Mouse (Mus musculus) ES-E14 (cell line): ENCODE measurements at regions not wholly inside any gene's neighbourhood (a gene's known extent, or its start where the extent isn't known, plus 50 kb on each side); places are given as distances from the start of the nearest gene placed in this dataset.

Source experiments
- DNase-seq: peaks from one replicate; pipeline ENCODE4 v3.0.0-alpha.2; 2013; ENCODE audit warnings: low read depth, low spot score
- H3K27ac ChIP-seq: 2 replicates; pipeline ENCODE4 v1.5.1; 2012; ENCODE audit warnings: low read depth, mild to moderate bottlenecking, low read length, moderate library complexity, mixed read lengths; ENCODE audit not compliant: poor library complexity, insufficient read depth, severe bottlenecking
- H3K36me3 ChIP-seq: 2 replicates; pipeline ENCODE4 v1.6.1; 2012; ENCODE audit warnings: mild to moderate bottlenecking, low read length, moderate library complexity, mixed read lengths; ENCODE audit not compliant: control insufficient read depth, poor library complexity, insufficient read depth, severe bottlenecking
- H3K4me1 ChIP-seq, 2 experiments: fragments of 150-350 bp in 1 of 2; sonication (generic) in 1 of 2; 2 replicates each; pipeline ENCODE4 v1.6.1; 2012; ENCODE audit warnings: low read length in 2 of 2, mild to moderate bottlenecking in 1 of 2, mixed read lengths in 1 of 2; ENCODE audit not compliant: control insufficient read depth in 2 of 2, insufficient read depth in 2 of 2, poor library complexity in 1 of 2
- H3K4me3 ChIP-seq, 2 experiments: fragments of 150-350 bp in 1 of 2; sonication (generic) in 1 of 2; 2 replicates each; pipeline ENCODE4 v1.5.1; 2012; ENCODE audit warnings: low read length in 2 of 2, low read depth in 1 of 2, mild to moderate bottlenecking in 1 of 2, mixed read lengths in 1 of 2; ENCODE audit not compliant: insufficient read depth in 1 of 2, poor library complexity in 1 of 2, severe bottlenecking in 1 of 2
- H3K9ac ChIP-seq: 2 replicates; pipeline ENCODE4 v1.6.1; 2012; ENCODE audit warnings: low read depth, mild to moderate bottlenecking, low read length, mixed read lengths; ENCODE audit not compliant: poor library complexity, insufficient read depth, severe bottlenecking
- H3K9me3 ChIP-seq: fragments of 150-350 bp; sonication (generic); 2 replicates; pipeline ENCODE4 v1.6.1; 2012; ENCODE audit warnings: low read depth, mild to moderate bottlenecking, low read length; ENCODE audit not compliant: control insufficient read depth, insufficient read depth
- CHD2 ChIP-seq: IDR thresholded peaks from 2 replicates; pipeline ENCODE4 v1.6.1; 2014; ENCODE audit warnings: mild to moderate bottlenecking, low read depth, low read length, inconsistent platforms
- HCFC1 ChIP-seq: IDR thresholded peaks from 2 replicates; pipeline ENCODE4 v1.6.1; 2012; ENCODE audit warnings: low read length, inconsistent platforms, borderline replicate concordance; ENCODE audit not compliant: insufficient read depth
- MAFK ChIP-seq: IDR thresholded peaks from 2 replicates; pipeline ENCODE4 v1.6.1; 2014; ENCODE audit warnings: mild to moderate bottlenecking, low read depth, low read length, inconsistent platforms; ENCODE audit not compliant: insufficient read depth
- ZC3H11A ChIP-seq: IDR thresholded peaks from 2 replicates; pipeline ENCODE4 v1.6.1; 2012; ENCODE audit warnings: low read depth, mild to moderate bottlenecking, inconsistent platforms, low read length, borderline replicate concordance
- ZNF384 ChIP-seq: IDR thresholded peaks from 2 replicates; pipeline ENCODE4 v1.6.1; 2012; ENCODE audit warnings: low read depth, low read length, inconsistent platforms
- in situ Hi-C, 2 experiments: fragments of 600-800 bp; cut with MboI; formaldehyde crosslinking; loops; one replicate each; pipeline ENCODE4 v1.15.1; 2025; ENCODE audit warnings: low sequenced_read_pairs in 2 of 2, inconsistent platforms in 1 of 2; ENCODE audit not compliant: unreplicated experiment in 2 of 2

DNA sequence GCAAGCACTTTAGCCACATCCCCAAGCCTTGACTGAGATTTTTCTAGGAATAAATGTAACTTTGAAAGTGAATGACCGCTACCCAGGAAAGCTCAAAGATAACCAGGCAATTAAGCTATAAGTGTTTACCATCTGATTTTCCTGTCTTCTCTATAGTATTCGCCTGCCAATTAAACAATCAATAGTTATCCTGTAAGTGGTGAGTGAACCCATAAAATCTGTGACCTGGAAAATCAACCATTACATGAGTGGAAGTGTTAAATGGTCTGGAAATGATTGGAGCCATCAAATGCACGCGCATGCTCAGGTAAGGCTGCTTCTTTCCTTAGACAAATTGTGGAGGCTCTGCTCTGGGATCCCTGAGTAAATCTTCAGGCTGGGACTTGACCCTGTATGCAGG lies 170.8 kb upstream of the Cxcr4 start:
- Histone ChIP-seq H3K4me3 (no peak overlapping the region), H3K9me3 (no peaks in the 10 kb centered on the region), H3K36me3 (no peaks in the 10 kb centered on the region), H3K4me1 (no peaks in the 10 kb centered on the region), H3K27ac (no peak overlapping the region), H3K9ac (no peak overlapping the region)
- no peak for TF ChIP-seq HCFC1
- TF ChIP-seq MAFK: no peak
- no peak for TF ChIP-seq ZC3H11A
- no peak for TF ChIP-seq CHD2
- TF ChIP-seq ZNF384: no peak
- no peak for DNase-seq
- in situ Hi-C loops: no loop called here

DNA sequence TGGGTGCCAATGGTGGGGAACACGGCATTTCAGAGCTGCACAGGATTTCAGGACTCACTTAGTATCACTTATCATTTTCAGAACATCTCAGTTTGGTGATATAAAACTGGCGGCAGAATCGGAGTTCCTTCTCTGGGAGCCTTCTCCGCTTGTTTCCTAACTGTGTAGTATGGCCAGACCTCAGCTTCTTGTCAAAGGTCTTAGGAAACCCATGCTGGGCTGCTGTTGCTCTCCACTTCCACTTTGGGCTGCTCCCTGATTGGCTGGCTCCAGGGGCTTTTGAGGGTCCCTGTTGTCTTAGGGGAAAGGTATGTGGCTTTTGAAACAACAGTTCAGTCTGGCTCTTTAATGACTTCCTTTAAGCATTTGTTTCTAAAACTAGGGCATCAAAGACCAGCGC lies 170.0 kb upstream of the Cxcr4 start:
- no peak for TF ChIP-seq ZNF384
- TF ChIP-seq MAFK: no peak
- no peak for TF ChIP-seq ZC3H11A
- TF ChIP-seq HCFC1: no peak
- Histone ChIP-seq H3K36me3 (no peaks in the 10 kb centered on the region), H3K27ac (no peak overlapping the region), H3K9me3 (no peaks in the 10 kb centered on the region), H3K9ac (no peak overlapping the region), H3K4me3 (no peak overlapping the region), H3K4me1 (no peaks in the 10 kb centered on the region)
- DNase-seq: no peak
- in situ Hi-C loops: no loop called here

DNA sequence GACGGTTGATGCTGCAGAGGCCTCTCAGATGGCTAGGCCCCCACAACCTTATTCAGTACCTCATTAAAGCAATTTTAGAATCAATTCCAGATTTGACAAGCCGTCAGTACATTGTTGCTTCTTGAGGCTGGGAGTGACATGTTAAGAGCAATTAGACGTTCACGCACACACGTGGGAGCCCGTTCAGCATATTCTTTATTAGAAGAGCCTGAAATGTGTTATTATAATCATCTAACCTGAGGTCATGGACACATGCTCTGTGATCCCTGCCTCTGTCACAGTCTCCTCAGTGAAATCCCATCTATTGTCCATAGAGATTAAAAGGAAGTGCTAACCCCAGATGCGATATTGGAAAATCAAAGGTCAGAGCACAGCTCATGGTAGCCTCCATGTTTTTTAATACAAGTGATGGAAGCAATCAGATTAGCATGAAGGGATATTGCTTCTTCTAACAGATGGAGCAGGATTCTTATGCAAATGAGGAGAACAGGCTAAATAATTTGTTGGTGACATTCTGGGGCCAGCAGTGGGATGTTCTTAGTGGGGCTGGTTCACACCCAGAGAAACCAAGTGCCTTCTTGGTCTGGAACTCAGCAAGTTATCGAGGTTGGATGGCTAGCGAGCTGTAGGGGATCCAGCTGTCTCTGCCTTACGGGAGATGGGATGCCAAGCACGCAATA lies 166.8 kb upstream of the Cxcr4 start:
- no peak overlapping the region for H3K9ac ChIP-seq
- no peak for DNase-seq
- H3K36me3 ChIP-seq: no peaks in the 10 kb centered on the region
- no peaks in the 10 kb centered on the region for H3K4me1 ChIP-seq
- no peak for TF ChIP-seq HCFC1
- TF ChIP-seq MAFK: no peak
- no peak for TF ChIP-seq CHD2
- no peak for TF ChIP-seq ZNF384
- no peak for TF ChIP-seq ZC3H11A
- no peak overlapping the region for H3K27ac ChIP-seq
- no peak overlapping the region for H3K4me3 ChIP-seq
- no peaks in the 10 kb centered on the region for H3K9me3 ChIP-seq
- in situ Hi-C loops: no loop called here

DNA sequence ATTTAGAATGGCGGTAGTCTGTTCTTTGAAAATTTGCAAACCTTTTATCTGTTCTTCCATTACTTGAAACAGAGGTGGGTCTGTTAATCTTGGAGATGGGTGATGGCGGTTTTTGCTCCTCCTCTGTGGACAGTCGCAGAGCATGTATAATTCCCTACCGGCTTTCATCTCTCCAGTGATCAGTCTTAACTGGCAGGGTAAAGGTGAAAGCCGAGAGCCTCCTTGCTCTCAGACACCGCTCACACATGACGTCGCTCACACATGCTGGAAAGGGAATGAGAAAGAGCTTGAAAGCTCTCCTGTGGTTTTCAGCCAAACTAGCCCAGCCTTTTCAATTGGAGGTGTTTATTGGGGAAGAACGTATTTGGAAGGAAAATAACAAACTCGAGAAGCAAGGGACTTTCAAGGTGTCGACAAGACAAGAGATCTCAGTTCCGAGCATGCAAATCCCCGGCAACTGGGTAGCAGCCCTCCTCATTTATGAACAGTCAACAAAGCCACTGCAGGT lies 166.3 kb upstream of the Cxcr4 start:
- no peak for TF ChIP-seq MAFK
- no peak for TF ChIP-seq CHD2
- TF ChIP-seq ZC3H11A: no peak
- no peak for TF ChIP-seq ZNF384
- no peak for TF ChIP-seq HCFC1
- H3K9ac ChIP-seq: no peak overlapping the region
- H3K4me1 ChIP-seq: no peaks in the 10 kb centered on the region
- H3K9me3 ChIP-seq: no peaks in the 10 kb centered on the region
- no peaks in the 10 kb centered on the region for H3K36me3 ChIP-seq
- DNase-seq: no peak
- no peak overlapping the region for H3K4me3 ChIP-seq
- in situ Hi-C loops: no loop called here
- no peak overlapping the region for H3K27ac ChIP-seq
